Mouse (Mus musculus) ovary, adult 18-20 months (tissue): Measurements from ENCODE around the gene Atp6v0c.
A peak's percentile ranks its signal among the peaks of the same experiment; 100 is the strongest.
"Not testable (repeated sequence)": the region's sequence is repeated elsewhere in the genome, so short reads cannot be mapped to it uniquely, and the experiment has no call there.

ENCODE experiments used
- DNase-seq: peaks from one replicate; pipeline ENCODE4 v3.0.0; 2022; ENCODE audit warnings: low spot score, mixed read lengths

The Atp6v0c gene

DNA sequence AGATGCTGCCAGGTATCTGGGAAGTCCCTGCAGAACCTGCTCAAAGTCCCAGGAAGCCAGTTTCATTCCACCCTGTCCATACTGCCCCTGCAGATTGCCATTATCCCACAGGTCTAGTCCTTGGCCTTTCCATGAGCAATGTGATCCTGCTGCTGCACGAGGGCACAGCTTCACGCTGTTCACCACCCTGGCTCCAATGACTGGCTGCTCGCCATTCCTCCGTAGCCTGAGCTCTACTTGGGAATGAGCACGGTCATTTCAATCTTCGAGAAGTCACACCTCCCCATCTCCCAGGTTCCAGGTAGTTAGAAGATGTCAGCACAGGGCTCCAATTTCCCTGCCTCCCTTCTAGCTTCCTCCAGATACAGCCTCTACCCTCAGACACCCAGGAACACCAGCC lies 12.4 kb downstream of the Atp6v0c start:
- DNase-seq, result no peak

DNA sequence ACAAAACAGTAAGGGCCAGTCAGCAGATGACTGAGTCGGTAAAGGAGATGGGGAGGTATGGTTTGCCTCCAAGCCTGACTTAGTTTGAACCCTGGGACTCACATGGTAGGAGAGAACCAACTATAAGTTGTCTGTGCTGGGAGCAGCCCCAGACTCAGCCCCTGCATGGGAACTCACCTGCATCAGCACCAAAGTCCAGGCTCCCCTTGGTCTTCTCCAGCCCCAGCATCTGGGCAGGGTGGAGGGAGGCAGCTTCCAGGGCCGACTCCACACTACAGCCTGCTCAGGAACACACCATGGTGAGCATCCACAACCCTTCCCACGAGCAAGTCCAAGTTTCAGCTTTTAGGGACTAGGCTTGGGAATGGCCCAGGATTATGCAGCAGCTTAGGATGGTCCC lies 13.1 kb downstream of the Atp6v0c start:
- DNase-seq, result no peak

DNA sequence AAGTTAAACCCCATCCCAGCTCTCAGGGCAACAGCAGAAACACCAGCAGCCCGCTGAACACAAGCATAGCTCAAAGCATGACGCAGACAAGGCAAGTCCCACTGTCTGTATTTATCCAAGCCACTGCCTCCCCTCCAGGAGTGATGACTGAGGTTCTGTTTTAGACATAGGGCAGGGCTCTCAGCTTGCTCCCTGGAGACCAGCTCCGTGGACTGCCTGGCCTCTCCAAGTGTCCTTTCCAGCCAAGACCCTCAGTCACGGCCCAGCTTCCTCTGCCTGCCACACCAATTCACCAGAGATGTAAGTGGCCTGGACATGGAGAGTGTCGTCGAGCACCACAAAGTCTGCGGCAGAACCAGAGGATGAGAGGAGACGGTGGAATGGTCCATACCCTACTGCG lies 13.8 kb downstream of the Atp6v0c start:
- no peak for DNase-seq

DNA sequence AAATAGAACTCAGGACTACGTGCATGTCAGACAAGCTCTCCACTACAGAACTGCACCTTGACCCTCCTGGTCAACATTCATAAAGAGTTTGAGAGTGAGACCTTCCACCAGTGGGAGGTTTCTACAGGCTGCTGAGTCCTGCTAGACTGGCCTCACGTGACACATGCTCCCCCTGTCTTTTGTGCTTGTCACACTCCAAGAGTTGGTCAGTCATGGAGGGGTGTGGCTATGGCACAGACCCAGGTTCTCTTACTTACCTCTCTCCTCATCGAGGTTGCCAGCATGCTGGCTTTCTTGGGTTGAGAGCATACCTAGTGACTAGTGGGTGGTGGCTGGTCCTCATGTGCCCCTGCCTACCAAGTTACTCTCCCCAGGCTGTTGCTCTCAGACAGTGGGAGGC lies 15.0 kb downstream of the Atp6v0c start:
- DNase-seq, result no peak

DNA sequence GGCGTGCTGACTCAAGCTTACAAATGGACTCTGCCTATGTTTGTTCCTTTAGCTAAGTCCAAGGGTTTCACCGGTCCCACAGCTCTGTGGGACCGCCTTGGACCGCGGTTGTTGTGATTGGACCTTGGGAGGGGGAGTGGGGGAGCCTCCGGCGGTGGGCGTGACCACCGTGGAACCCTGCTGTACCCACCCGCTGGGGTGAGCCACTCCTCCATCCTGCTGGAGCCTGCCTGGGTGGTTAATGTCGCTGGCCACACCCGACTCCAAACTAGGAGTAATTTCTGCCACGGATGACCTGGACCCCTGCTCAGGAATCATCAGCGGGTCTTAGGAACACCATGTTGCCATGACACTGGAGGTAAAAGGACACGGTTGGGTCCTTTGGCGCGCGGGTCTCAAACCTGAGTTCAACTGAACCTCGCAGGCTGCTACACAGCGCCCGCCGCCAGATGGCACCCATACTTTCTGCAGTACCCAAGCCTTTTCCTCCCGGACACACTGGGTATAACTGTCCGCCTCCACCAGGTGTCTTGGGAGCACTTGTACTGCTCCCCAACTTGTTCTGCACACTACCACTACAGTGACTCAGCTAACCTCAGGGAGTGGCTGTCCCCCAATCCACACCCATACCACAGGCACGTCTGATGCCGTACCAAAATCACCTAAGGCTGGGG lies 17.5 kb downstream of the Atp6v0c start:
- DNase-seq, result peak; percentile 55

DNA sequence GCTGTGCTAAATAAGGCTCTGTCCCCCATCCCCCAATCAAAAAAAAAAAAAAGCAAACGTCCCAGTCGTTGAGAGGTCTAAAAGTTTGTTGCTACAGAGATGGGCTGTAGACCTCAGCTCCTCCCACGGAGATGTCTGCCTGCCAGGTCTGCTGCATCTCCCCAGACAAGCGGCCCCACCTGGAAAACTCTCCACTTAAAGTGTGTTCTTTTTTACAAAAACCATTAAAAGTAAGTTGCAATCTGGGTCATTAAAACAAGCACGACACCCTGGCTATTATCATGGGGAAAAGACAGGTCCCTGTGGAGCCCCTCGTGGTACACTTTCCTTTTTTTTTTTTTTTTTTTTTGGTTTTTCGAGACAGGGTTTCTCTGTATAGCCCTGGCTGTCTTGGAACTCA lies 18.1 kb downstream of the Atp6v0c start:
- no peak for DNase-seq

DNA sequence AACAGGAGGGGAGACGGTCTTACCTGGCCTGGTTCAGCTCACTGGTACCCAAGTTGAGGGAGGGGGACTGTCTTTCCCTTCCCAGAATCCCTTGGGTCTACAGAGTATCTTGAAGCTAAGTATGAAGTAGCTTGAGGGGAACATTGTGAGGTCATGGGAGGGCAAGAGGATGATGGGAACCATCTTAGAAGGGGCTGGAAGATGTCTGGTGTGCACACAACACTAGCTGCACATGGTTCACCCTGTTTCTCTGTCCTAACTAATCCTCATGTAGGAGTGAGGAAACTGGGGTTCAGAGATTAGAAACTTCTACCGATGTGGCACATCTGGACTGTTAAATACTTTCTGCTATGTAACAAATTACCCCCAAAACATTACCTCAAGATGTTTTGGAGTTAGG lies 18.7 kb downstream of the Atp6v0c start, which contains the start of gene Pdpk1:
TSS of gene Pdpk1 (minus strand) at position 101 of the 400 bp plus-strand sequence.
- DNase-seq, result no peak

DNA sequence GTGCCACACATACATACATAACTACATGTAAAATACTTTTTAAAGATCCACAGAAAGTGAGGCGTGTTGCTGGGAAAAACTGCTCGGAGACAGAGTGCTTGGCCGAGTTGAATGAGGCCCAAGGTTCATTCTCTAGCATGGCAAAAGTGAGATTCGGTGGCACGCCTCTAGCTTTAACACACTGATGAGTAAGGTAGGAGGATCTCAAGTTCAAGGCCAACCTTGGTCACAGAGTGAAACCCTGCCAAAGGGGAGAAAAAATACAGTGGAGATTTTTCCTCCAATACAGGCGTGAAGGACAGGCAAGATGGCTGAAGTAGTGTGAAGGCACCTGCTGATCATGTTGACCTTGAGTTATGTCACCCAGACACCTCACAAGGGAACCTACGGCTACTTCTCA lies 20.1 kb downstream of the Atp6v0c start:
- no peak for DNase-seq

DNA sequence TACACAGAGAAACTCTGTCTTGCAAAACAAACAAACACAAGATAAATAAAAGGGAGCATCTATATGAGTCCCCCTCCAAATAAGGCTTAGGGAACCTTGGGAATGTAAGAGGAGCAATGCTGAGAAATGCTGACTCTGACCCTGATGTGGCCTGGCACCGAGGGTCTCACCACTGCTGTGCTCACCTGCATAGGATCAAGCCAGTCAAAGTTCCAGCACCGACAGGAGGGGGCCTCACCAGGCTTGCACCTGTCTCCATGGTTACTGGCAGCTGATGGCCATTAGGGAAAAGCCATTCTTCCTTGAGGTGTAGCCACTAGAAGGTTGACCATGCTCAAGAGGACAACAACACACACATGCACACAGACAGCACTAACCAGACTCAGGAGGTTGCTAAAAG lies 26.6 kb downstream of the Atp6v0c start:
- no peak for DNase-seq

DNA sequence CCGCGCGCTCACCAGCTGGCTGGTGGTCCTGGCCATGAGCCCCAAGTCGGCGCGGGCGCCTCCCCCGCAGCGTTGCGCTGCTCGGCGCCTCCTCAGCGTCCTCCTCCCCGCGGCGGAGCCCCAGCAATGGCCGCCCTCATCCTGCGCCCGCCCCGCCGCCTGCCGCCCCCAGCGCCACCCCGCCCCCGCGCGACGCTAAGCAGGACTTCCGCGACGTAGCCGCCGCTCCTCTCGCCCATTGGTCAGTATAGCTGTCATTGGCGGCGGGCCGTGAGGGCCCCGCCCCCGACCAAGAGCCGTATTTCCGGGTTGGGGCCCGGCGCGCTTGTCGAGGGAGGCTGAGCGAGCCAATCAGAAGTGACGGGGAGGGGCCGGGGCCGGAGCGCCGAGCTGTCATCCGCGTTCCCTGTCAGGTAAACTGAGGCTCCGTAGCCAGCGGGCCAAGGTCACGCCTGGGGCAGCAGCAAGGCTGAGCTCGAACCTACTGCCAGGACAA lies 28.0 kb downstream of the Atp6v0c start:
- DNase-seq, result peak; percentile 95

DNA sequence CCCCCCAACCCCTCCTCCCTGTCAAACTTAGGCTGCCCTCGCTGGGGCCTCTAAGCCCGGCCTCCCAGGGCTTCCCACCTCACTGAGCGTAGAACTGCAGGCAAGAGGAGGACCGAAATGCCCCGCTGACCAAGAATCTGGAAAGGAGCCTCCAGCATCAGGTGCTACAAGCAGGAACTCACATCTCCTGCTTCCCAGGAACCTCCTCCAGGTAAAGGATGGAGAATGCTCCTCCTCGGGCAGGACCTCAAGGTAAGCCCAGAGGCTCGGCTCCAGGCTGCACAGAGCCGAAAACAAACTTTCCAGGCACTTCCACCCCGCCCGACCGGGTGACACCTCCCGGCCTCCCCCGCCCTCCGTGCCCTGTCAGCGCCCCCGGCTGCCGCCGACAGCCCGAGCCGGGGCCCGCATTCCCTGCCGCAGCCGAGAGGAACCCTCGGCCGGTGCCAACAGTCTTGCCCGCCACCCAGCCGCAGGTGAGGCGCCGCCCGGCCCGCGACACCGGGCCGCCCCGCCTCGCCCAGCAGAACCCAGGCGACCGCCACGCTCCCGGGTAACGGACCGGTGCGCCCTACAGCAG lies 28.6 kb downstream of the Atp6v0c start:
- DNase-seq, result no peak

DNA sequence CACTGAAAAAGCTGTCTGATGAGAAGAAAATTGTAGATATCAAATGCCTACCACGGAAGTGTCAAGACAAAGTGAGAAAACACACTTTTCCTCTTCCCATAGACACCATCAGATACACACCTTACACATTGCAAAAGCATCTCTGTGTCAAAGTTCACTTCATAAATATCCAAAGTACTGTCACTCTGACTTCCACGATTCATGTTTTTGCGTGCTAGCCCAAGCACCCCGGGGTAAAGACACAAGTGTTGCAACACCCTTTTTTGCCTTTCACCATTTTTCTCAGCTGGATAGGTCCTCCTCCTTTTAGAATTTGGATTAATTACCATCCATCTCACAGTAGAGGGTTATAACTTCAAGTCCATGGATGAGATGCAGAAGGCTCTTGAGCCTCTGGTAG lies 29.5 kb downstream of the Atp6v0c start:
- DNase-seq, result no peak

DNA sequence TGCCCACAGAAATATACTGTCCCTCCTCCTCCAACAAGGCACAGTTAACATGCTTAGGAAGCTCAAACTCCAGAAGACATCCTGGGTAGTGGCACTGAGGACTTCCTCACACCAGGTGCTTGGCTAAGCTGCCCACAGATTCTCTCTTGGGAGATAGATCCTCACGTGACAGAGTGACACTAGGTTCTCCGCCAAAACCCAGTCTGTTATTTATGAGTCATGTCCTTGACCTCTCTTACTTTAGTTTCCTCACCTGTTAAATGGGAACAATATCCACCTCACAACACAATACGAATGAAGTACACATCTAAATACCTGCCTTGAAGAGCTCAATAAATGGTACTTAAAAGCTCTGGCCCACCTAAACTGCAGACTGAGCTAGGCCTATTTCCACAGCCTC lies 30.2 kb downstream of the Atp6v0c start:
- DNase-seq, result no peak

DNA sequence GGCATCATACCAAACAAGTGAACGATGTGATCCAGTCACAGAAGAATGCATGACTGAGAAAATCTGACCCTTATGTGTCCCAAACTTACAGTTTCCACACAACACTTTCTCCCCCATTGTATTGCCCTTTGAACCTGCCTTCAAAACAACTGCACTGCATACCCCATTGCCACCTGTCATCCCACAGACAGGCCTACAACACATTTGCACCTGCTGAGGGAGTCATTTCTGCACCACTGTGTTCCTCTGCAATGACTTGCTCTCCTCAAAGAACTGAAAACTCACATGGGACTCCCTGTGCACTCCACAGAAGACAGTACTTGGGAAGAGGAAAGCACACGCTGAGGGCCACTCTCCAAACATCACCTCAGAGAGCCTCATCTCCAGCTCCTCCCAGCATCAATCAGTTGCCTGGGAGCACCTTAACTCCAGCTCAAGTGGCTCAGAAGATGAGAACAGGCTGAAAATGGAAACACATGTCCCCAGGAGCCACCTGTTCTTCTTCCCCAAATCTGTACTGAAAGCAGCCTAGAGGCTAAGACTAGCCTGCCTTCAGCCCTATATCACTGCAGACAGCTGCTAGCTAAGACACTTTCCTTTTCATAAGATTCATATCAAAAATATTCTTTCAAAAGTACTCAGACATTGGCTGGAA lies 32.1 kb downstream of the Atp6v0c start:
- no peak for DNase-seq

DNA sequence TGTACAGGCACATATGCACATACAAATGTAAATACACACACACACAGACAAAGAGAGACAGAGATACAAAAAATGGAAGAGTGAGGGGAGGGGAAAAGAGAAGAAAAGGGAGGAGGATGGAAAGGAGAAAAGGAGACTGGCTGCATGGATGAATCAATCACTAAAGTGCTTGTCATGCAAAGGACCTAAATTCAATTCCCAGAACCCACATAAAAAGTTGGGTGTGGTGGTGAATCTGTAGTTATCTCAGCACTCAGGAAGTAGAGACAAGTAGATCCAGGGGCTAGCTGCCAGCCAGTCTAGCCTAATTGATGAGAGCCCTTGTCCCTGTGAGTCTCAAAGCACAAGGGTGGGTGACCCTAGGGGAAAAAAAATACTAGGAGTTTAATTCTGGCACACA lies 35.4 kb downstream of the Atp6v0c start:
- no peak for DNase-seq

DNA sequence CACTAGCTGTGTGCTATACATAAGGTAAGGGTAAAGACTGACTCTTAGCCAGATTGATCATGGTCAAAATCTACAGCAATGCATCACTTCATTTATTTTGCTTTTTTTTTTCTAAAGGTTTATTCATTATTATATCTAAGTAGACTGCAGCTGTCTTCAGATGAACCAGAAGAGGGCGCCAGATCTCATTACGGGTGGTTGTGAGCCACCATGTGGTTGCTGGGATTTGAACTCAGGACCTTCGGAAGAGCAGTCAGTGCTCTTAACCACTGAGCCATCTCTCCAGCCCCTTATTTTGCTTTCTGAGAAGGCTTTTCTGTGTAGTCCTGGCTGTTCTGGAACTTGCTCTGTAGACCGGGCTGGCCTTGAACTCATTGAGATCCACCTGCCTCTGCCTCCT lies 36.6 kb downstream of the Atp6v0c start:
- DNase-seq, result not testable (repeated sequence)

DNA sequence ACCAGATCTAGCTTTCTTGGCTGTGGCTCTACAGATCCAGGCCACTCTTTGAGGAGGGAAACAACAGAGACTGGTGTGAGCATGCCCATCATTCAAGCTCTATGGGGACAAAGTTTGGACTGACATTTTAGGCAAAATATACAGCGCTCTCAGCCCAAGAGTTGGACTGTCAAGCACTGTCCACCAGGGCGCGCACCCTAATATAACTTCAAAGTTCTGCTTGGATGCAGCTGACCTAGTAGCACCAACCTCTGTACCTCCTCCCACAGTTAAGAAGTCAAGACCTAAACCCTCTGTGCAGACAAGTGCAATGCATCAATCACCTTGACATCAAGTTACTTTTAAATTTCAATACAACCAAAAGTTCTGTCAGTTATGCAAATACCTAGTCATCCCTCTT lies 37.9 kb downstream of the Atp6v0c start:
- DNase-seq, result no peak

DNA sequence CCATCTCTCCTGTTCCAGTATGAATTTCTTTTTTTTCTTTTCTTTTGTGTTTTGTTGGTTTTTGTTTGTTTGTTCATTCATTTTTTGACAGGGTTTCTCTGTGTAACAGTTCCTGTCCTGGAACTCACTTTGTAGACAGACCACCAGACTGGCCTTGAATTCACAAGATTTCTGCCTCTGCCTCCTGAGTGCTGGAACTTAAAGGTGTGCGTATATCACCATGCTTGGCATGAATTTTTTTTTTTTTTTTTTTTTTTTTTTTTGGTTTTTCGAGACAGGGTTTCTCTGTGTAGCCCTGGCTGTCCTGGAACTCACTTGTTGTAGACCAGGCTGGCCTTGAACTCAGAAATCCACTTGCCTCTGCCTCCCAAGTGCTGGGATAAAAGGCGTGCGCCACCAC lies 40.3 kb downstream of the Atp6v0c start:
- DNase-seq, result not testable (repeated sequence)

DNA sequence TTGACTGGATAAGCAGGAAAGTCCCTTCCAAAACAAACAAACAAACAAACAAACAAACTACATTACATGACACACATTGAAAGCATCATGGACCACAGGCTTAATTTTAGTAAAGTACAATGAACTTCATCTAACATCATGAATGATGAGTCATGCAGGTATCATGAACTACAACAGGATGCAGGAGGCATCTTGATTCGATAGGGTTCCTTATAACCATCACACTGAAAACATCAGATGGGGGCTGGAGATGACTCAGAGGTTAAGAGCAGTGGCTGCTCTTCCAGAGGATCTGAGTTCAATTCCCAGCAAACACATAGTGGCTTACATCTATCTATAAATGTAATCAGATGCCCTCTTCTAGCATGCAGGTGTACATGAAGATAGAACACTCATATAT lies 41.9 kb downstream of the Atp6v0c start:
- no peak for DNase-seq

DNA sequence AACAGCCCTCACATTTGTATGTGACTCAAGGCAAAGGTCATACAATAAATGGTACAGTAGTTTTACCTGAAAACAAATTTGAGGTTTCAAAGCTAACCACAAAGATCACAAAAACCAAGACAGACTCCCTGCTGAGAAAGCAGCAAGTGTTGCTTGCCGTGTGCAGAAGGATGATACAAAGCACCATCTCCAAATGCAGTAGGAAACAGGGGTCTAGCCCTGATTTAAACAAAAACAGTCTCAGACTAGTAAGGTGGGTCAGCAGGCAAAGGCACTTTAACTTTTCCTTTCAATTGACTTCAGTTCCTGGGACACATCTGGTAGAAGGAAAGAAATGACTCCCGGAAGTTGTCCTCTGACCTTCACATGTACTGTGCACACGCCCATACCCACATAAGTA lies 42.7 kb downstream of the Atp6v0c start:
- no peak for DNase-seq

DNA sequence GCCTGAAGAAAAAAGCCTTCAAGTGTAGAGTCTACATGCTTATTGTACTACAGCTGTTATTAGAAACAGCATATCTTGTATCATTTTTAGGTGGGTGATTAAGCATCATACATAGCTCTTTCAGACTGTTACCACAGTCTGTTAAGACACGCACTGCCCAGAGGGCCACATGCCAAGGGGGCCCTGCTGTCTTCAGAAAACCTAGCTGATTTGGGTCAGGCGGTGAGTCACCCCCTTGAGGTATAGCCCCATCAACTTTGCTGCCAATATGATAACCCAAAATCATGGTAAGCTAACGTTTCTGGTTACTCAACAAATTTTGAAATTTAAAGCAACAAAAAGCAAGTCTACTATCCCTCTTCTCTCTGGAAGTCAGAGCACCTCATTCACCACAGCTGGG lies 50.1 kb downstream of the Atp6v0c start:
- no peak for DNase-seq
